Mouse (Mus musculus) heart, embryonic 13.5 days (tissue): ENCODE data around the gene Ppp1r3c. TPM values are rescaled to one million over a fixed set of nuclear protein-coding genes. Genes with fewer than 3 reads are reported as not detected.

ENCODE experiments used
- ATAC-seq: fragments of 200-750 bp; cut with Nextera tagmentation; 2 replicates; pipeline ENCODE4 v1.8.0; 2017; ENCODE audit warnings: moderate TSS enrichment; ENCODE audit not compliant: insufficient number of reproducible peaks, low FRiP score, low TSS enrichment; ENCODE audit errors: extremely low read depth
- H3K27ac ChIP-seq: fragments of 300-500 bp; sonication (generic); replicated peaks from 2 replicates; pipeline ENCODE4 v1.5.1; 2015; ENCODE audit warnings: moderate library complexity, mild to moderate bottlenecking, inconsistent platforms
- H3K27me3 ChIP-seq: fragments of 300-500 bp; sonication (generic); replicated peaks from 2 replicates; pipeline ENCODE4 v1.6.1; 2015; ENCODE audit warnings: mild to moderate bottlenecking, inconsistent platforms
- H3K36me3 ChIP-seq: fragments of 300-500 bp; sonication (generic); 2 replicates; pipeline ENCODE4 v1.6.1; 2015; ENCODE audit warnings: mild to moderate bottlenecking, inconsistent platforms
- H3K4me1 ChIP-seq: fragments of 300-500 bp; sonication (generic); 2 replicates; pipeline ENCODE4 v1.6.1; 2015; ENCODE audit warnings: inconsistent platforms
- H3K4me2 ChIP-seq: fragments of 300-500 bp; sonication (generic); 2 replicates; pipeline ENCODE4 v1.6.1; 2015; ENCODE audit warnings: inconsistent platforms, mild to moderate bottlenecking, moderate library complexity
- H3K4me3 ChIP-seq: fragments of 300-500 bp; sonication (generic); 2 replicates; pipeline ENCODE4 v1.5.1; 2015; ENCODE audit warnings: moderate library complexity, mild to moderate bottlenecking, inconsistent platforms
- H3K9ac ChIP-seq: fragments of 300-500 bp; sonication (generic); 2 replicates; pipeline ENCODE4 v1.6.1; 2015; ENCODE audit warnings: inconsistent platforms, mild to moderate bottlenecking, moderate library complexity
- H3K9me3 ChIP-seq: fragments of 300-500 bp; sonication (generic); 2 replicates; pipeline ENCODE4 v1.6.1; 2016; ENCODE audit warnings: inconsistent platforms
- WGBS: fragments of 180-500 bp; shearing (Covaris S2); methylation state at CpG from one replicate; pipeline ENCODE4 v1.1.7; 2015; ENCODE audit warnings: mixed read lengths; 5-methylcytosine and 5-hydroxymethylcytosine counted together
- polyA plus RNA-seq: library from polyadenylated mRNA; unstranded; fragments of >200 nt; fragmentation: Nextera tagmentation; extraction: Ambion mirVana; gene quantifications from 2 replicates; pipeline ENCODE4 v1.2.1, GENCODE M21; 2015

Ppp1r3c gene
- polyA plus RNA-seq, 1 experiment from 2014 or later: 49.2 TPM

DNA sequence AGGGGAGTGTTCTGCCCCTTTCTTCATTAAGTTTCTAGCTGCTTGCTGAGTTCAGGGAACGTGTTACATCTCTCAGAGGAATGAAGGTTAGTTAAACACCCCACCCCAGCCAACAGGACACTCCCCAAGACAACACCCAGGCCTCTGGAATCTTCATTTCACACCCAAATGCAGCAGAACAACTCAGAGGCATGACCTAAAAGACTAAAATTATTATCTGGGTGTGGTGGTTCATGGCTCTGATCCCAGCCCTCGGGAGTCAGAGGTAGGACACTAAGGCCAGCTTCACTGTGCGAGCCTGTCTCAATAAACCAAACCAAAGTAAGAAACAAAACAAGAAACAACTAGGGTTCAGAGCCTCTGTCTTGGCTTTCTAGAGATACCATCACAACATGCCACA is 38.3 kb downstream of the Ppp1r3c start:
- WGBS: 50% methylated on average over 3 of the region's 3 CpGs
- H3K27ac ChIP-seq: peak overlapping the region; percentile 97; the same call in 1 of the 2 replicates

DNA sequence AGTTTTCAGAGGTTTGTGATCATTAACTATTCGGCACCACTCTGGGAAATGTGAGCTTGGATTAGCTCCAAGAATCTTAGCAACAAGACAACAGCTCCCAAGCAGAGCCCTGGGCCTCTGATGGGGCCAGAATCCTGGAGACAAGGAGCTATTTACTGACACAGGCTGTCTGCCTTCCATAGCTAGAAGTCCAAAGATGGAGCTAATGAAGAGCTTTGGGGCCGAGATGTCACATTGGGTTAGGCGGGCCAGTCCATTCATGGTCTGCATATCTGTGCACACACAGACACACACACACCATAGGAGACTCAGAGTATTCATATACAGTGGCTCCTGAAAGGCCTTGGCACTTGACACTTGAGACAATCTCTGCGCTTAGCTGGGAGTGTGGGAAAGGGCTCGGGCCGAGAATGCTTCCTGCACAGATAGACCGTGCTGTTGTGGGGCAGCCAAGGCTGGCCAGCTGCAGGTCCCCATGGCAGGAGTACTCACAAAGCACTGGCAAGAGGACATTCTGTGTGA is 39.8 kb downstream of the Ppp1r3c start:
- peaks cover 3% of the 10 kb centered on the region; the same call in 1 of the 2 replicates for H3K9me3 ChIP-seq
- peak overlapping the region; percentile 20 for H3K4me2 ChIP-seq
- H3K27me3 ChIP-seq: no peaks in the 10 kb centered on the region
- no peak overlapping the region for H3K4me3 ChIP-seq
- 17% methylated on average over 7 of the region's 7 CpGs for WGBS
- no peaks in the 10 kb centered on the region for H3K36me3 ChIP-seq
- H3K9ac ChIP-seq: peak overlapping the region; percentile 72
- peak overlapping the region; percentile 97 for H3K27ac ChIP-seq
- peaks cover 61% of the 10 kb centered on the region for H3K4me1 ChIP-seq
- peak; percentile 68; the same call in 1 of the 2 replicates for ATAC-seq

More for the DNA sequence above, 38.3 kb downstream of the Ppp1r3c start:
- Histone ChIP-seq H3K9ac (no peak overlapping the region), H3K4me3 (no peak overlapping the region), H3K9me3 (peaks cover 3% of the 10 kb centered on the region; the same call in 1 of the 2 replicates), H3K4me2 (no peak overlapping the region), H3K4me1 (peaks cover 63% of the 10 kb centered on the region), H3K36me3 (no peaks in the 10 kb centered on the region), H3K27me3 (no peaks in the 10 kb centered on the region)
- ATAC-seq: no peak

DNA sequence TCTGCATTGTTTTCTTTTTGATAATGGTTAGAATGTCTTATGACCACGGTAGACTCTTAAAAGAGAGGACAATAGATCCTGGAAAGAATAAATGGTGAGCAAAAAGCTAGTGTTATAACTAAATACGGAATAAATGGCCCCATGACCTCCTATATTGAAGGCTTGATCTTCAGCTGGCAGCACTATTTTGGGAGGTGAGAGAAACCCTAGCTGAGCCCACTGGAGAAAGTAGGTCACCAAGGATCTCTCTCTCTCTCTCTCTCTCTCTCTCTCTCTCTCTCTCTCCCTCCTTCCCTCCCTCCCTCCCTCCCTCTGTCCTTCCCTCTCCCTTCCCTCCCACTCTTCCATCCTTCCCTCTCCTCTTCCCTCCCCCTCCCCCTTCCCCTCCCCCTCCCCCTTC is 42.9 kb downstream of the Ppp1r3c start:
- 56% methylated on average over 2 of the region's 2 CpGs for WGBS
- ATAC-seq: no peak
- peaks cover 79% of the 10 kb centered on the region for H3K4me1 ChIP-seq

DNA sequence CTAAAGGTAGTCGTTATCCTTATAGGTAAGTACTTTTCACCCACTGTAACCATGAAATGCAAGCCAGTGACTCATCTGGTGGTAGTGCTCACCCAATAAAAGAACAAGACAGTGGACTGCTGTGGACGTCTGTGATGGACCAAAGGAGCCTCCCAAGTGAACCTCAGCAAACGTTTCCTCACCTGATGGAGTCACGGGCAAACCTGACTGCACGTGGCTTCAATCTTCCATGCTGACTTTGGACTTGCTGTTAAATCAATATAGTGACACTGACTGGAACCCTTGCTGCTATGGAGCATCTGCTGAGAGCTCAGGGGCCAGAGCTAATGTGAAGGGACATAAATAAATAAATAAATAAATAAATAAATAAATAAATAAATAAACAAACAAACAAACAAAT is 44.5 kb downstream of the Ppp1r3c start:
- 81% methylated on average over 5 of the region's 5 CpGs for WGBS
- no peak overlapping the region for H3K27ac ChIP-seq
- no peaks in the 10 kb centered on the region for H3K27me3 ChIP-seq
- no peaks in the 10 kb centered on the region for H3K36me3 ChIP-seq
- no peak overlapping the region for H3K4me3 ChIP-seq
- no peak for ATAC-seq
- H3K4me2 ChIP-seq: no peak overlapping the region
- H3K9me3 ChIP-seq: no peaks in the 10 kb centered on the region
- no peak overlapping the region for H3K9ac ChIP-seq
- peaks cover 79% of the 10 kb centered on the region for H3K4me1 ChIP-seq

More for the DNA sequence above, 42.9 kb downstream of the Ppp1r3c start:
- Histone ChIP-seq H3K4me2 (no peak overlapping the region), H3K27ac (no peak overlapping the region; the same call in 1 of the 2 replicates), H3K9me3 (no peaks in the 10 kb centered on the region), H3K27me3 (no peaks in the 10 kb centered on the region), H3K4me3 (no peak overlapping the region), H3K36me3 (no peaks in the 10 kb centered on the region), H3K9ac (no peak overlapping the region)

DNA sequence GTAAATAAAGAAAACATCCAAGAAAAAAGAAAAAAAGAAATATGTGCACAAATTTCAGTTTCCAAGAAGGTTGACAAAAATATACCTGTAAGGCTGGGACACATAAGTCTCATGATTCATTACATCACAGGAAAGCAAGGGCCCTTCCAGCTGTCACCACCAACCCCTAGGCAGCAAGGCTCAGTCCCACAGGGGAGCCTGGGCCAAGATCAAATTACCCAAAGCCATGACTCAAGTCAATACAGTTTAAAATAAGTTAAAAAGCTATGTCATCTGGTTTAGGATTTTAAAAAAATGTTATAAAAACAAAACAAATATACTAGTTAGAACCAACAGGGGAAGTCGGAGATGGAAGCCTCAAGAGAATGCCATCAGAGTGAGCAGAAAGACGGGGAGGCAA is 45.2 kb downstream of the Ppp1r3c start:
- no peak overlapping the region for H3K9ac ChIP-seq
- no peaks in the 10 kb centered on the region for H3K9me3 ChIP-seq
- H3K27ac ChIP-seq: no peak overlapping the region
- ATAC-seq: no peak
- H3K4me3 ChIP-seq: no peak overlapping the region
- H3K27me3 ChIP-seq: no peaks in the 10 kb centered on the region
- H3K4me1 ChIP-seq: peaks cover 77% of the 10 kb centered on the region
- WGBS: 81% methylated on average over 2 of the region's 2 CpGs
- H3K36me3 ChIP-seq: no peaks in the 10 kb centered on the region
- H3K4me2 ChIP-seq: no peak overlapping the region

DNA sequence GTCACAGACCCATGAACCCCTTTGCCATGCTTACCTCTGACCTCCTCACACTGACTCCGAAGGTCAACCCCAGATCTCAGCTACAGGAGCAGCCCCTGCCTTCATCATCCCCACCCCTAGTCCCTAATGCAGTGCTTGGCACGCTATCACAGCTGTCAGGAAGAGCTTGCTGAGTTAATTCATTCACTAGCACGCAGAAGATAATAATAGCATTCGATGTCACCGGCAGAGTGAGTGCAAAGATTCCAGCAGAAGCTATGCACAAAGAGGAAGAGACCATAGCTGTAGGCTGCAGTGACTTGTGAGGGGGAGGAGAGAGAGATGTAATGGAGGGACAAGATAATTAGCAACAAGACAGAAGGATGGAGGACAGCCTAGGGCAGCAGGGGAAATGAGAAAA is 47.2 kb downstream of the Ppp1r3c start:
- Histone ChIP-seq H3K4me1 (peaks cover 73% of the 10 kb centered on the region), H3K27me3 (no peaks in the 10 kb centered on the region), H3K36me3 (no peaks in the 10 kb centered on the region), H3K9me3 (no peaks in the 10 kb centered on the region), H3K4me2 (peak overlapping the region; percentile 62), H3K4me3 (peak overlapping the region; percentile 24), H3K9ac (peak overlapping the region; percentile 76), H3K27ac (peak overlapping the region; percentile 97)
- ATAC-seq: peak; percentile 45; the same call in 1 of the 2 replicates
- WGBS: 6% methylated on average over 5 of the region's 5 CpGs

DNA sequence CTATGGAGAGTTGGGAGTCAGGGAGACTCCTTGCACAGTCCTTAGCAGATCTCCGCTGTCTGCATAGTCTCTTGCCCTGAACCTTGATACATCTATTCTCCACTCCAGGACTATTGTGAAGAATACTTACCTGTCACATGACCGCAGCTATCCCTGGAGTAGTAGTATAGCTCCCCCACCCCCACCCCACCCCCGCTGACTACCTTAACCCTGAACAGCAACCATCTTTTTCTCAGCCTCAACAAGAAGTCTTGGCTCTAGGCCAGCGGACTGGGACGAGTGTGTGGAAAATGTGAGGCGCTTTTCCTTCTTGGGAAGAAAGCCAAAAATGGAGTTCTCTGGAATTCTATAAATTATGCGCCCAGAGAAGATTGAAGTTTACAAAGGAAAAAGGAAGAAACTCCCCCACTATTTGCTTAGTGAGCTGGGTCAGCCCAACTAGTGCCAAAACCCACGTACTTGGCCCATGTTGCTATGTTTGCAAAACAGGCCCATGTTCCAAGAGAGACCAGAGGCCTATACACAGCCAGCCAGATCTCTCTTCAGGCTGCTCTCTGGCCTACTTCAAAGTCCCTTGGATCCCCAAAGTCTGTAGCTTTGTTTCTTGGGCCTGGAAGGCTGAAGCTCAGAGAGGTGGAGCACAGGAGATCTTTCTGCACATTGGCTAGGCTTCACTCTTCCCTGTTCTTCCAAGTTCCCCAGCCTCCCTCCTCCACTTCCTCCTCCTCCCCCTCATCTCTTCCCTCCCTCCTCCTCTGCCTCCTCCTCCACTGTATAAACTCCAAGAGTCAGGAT is 48.4 kb downstream of the Ppp1r3c start:
- peak; percentile 44 for ATAC-seq
- H3K9ac ChIP-seq: peak overlapping the region; percentile 76
- H3K4me1 ChIP-seq: peaks cover 75% of the 10 kb centered on the region
- WGBS: 31% methylated on average over 8 of the region's 8 CpGs
- H3K27me3 ChIP-seq: no peaks in the 10 kb centered on the region
- peak overlapping the region; percentile 97 for H3K27ac ChIP-seq
- H3K4me2 ChIP-seq: peak overlapping the region; percentile 62
- H3K4me3 ChIP-seq: peak overlapping the region; percentile 24; the same call in 1 of the 2 replicates
- H3K9me3 ChIP-seq: no peaks in the 10 kb centered on the region
- H3K36me3 ChIP-seq: no peaks in the 10 kb centered on the region

DNA sequence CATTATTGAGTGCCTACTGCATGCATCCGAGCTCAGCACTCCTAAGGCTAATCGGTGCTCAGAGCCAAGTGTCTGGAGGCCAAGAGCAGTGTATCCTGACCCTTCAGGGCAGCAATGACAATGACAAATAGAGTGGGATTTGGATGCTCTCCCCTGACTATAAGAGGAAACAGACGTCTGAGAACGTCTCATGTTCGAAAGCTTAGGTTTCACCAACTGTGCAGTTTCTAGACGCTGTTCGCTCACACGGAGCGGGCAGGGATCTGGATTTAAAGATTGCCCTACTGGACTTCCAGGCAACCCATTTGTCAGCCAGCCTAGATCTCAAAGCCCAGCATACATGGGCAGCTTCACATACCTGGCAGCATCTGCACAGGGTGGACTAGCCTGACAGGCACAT is 49.4 kb downstream of the Ppp1r3c start:
- Histone ChIP-seq H3K27me3 (no peaks in the 10 kb centered on the region), H3K9ac (no peak overlapping the region), H3K4me3 (no peak overlapping the region), H3K9me3 (no peaks in the 10 kb centered on the region), H3K4me1 (peaks cover 80% of the 10 kb centered on the region), H3K4me2 (no peak overlapping the region), H3K27ac (peak overlapping the region; percentile 97), H3K36me3 (no peaks in the 10 kb centered on the region)
- no peak for ATAC-seq
- WGBS: 77% methylated on average over 9 of the region's 9 CpGs

DNA sequence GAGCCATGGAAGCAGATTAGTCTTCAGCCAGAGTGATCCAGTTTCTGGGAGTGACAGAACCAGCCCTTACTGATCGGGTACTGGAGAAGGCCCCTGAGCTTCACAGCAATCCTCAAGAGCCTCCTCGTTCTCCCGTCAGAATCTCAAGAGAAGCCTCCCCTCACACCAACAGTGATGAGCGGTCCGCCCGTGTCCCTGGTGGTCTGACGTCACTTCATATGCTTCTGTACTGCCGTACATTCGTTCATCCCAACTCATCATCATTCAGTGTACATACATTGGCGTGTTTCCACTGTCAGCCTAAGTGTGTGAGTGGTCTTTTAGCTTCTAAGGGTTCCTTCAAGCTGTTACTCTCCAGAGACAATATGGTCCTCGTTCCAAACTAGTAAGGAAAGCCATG is 50.4 kb downstream of the Ppp1r3c start:
- Histone ChIP-seq H3K9ac (no peak overlapping the region), H3K4me1 (peaks cover 80% of the 10 kb centered on the region), H3K4me3 (no peak overlapping the region), H3K27ac (peak overlapping the region; percentile 46; the same call in 1 of the 2 replicates), H3K4me2 (no peak overlapping the region), H3K9me3 (no peaks in the 10 kb centered on the region), H3K27me3 (no peaks in the 10 kb centered on the region), H3K36me3 (no peaks in the 10 kb centered on the region)
- WGBS: 79% methylated on average over 11 of the region's 11 CpGs
- ATAC-seq: no peak

DNA sequence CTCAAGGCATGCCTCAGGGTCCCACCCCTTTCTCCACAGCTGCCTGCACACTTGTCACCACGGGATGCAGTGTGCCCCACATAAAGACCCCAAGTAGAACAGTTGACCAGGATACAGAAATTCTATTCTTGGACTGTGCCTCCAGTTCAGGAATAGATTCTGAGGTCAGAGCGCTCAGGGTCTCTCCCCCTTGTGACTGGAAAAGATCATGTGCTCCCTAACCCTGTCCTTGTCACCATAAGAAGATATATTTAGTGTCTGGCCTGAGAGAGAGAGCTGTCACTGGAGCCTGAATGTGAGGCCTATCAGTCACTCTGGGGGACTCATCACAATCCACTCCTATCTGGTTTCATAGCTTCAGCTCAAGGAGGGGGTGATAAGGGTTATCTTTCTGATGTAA is 53.9 kb downstream of the Ppp1r3c start:
- WGBS: 26% methylated on average over 2 of the region's 2 CpGs
- Histone ChIP-seq H3K4me3 (no peak overlapping the region), H3K4me2 (peak overlapping the region; percentile 29), H3K27me3 (no peaks in the 10 kb centered on the region), H3K9ac (peak overlapping the region; percentile 61), H3K4me1 (peaks cover 79% of the 10 kb centered on the region), H3K36me3 (no peaks in the 10 kb centered on the region), H3K9me3 (no peaks in the 10 kb centered on the region), H3K27ac (peak overlapping the region; percentile 94)
- peak; percentile 47; the same call in 1 of the 2 replicates for ATAC-seq
